Mouse (Mus musculus) testis, postnatal 14 days (tissue): ENCODE measurements around the gene Klhl4.

Experiments
- DNase-seq: peaks from one replicate; pipeline ENCODE4 v3.0.0; 2021; ENCODE audit warnings: low spot score

Gene Klhl4

GRCm38 (mm10) chrX:114473782-114474731 is at the start of gene Klhl4:
Gene Klhl4 (plus strand): TSS chrX:114474333.
- no peak for DNase-seq

DNA sequence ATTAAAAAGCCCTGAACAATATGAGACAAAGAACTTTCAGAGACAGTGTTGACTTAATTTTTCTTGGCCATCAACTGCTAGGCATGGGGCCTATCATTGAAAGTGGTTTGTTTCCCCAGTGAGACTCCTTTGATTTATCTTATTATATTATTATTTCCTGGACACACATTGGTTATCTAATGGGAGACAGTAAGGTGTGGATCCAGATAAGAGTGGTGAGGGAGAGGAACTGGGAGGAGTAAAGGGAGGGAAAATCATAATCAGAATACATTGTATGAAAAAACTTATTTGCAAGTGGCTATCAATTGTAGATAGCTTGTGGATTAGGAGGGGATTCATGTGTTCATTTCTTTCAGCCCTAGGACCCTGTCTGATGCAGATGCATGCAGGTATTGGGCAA is 10.0 kb downstream of the Klhl4 start:
- DNase-seq = no peak

GRCm38 (mm10) chrX:114486691-114487090 is 12.6 kb downstream of the Klhl4 start:
- no peak for DNase-seq

- DNase-seq = no peak
Observed at GRCm38 (mm10) chrX:114558141-114558540, 84.0 kb downstream of the Klhl4 start.

DNA sequence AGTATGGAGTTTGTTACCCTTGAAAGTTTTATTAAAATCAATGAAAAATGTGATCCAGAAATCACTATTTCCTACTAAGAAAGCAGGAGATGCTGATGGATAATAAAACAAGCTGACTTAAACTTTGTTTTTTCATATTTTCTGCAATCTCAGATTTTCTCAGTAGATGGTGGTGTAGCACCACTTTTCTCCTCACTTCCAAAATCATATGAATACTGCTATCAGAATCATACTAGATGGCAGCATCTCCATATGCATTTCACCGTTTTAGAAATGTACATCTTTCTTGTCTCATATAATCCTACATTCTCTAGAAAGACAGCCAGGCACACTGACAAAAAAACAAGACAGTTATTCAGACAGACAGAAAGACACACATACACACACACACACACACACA is 108.2 kb downstream of the Klhl4 start:
- no peak for DNase-seq
